11 mouse cellular contexts compared by ENCODE assay signal in genomic region chr7:34493892-34494291, GRCm38 (mm10).
DNase-seq lines count a peak whose midpoint lies in the region; ATAC-seq and TF ChIP-seq lines count a peak whose summit lies in the region.
"Had no signal": no experiment of that assay in that cellular context is flagged by ENCODE, and none has a peak within 500 bp of the region (broad histone marks: within the 10 kb centered on the region; RNA-seq: fewer than 3 reads in every experiment).

No protein-coding gene starts in this region.

- 59% methylated on average over 10 of the region's 10 CpGs for WGBS in heart, postnatal 0 days
- 68% methylated on average over 10 of the region's 10 CpGs for WGBS in limb, embryonic 14.5 days
- whole genome bisulfite sequencing in limb, embryonic 10.5 days, result 74% methylated on average over 10 of the region's 10 CpGs

- no peaks in the 10 kb centered on the region for H3K36me3 ChIP-seq in heart, postnatal 0 days (replicated peaks; ENCODE audit: control insufficient read depth, insufficient read depth, low read length)
- H3K36me3 ChIP-seq in limb, embryonic 14.5 days (ENCODE audit: control insufficient read depth, insufficient read depth, low read length), result no peaks in the 10 kb centered on the region
- H3K36me3 ChIP-seq in limb, embryonic 10.5 days, result no peaks in the 10 kb centered on the region
- H3K36me3 ChIP-seq: forebrain, embryonic 10.5 days; limb, embryonic 15.5 days had no signal

- no peak for ATAC-seq in heart, postnatal 0 days (ENCODE audit: insufficient read depth, low read depth)
- no peak for ATAC-seq in limb, embryonic 14.5 days (ENCODE audit: low FRiP score, low read depth)
- ATAC-seq in Patski, result no peak

- intact Hi-C loops in heart, postnatal 14 days (cut with DNase I), result loop anchor here (2.0 to 10.0 kb wide), 2 partner anchors 59 to 161 kb away; no protein-coding TSS in a partner anchor

- H3K9me3 ChIP-seq in heart, postnatal 0 days (replicated peaks; ENCODE audit: control insufficient read depth, low read length), result no peaks in the 10 kb centered on the region
- H3K9me3 ChIP-seq in limb, embryonic 14.5 days (ENCODE audit: control insufficient read depth, low read length), result peaks cover 3% of the 10 kb centered on the region; the same call in 1 of the 2 replicates
- H3K9me3 ChIP-seq in limb, embryonic 10.5 days (replicated peaks), result no peaks in the 10 kb centered on the region; the same call in 1 of the 2 replicates
- H3K9me3 ChIP-seq: limb, embryonic 15.5 days had no signal

- in situ Hi-C loops in Patski (cut with MboI; ENCODE audit: low pct_unique_long_range_greater_than_20kb), result no loop called here

- DNase-seq in heart, postnatal 0 days (ENCODE audit: low spot score), result peak; percentile 51
- no peak for DNase-seq in heart, postnatal 14 days
- peak; percentile 38 for DNase-seq in limb, embryonic 14.5 days (ENCODE audit: low spot score)
- DNase-seq in limb, embryonic 10.5 days (ENCODE audit: low spot score), result no peak
- DNase-seq in Patski (ENCODE audit: low read depth, low spot score), result no peak
- DNase-seq in retina, embryonic 14.5 days (ENCODE audit: low spot score), result peak; percentile 68
- DNase-seq in natural killer cell, adult 2 months (ENCODE audit: low spot score in 2 of 2), result no peak
- DNase-seq: kidney, adult 18-20 months; lung, postnatal 36 days had no signal

- no peak for TF ChIP-seq POLR2A in limb, embryonic 14.5 days (IDR thresholded peaks at IDR 0.05; ENCODE audit: borderline replicate concordance, extremely low read depth, insufficient read depth, insufficient read length)

- no peaks in the 10 kb centered on the region for H3K27me3 ChIP-seq in heart, postnatal 0 days (ENCODE audit: control insufficient read depth, insufficient read depth, low read length)
- no peaks in the 10 kb centered on the region for H3K27me3 ChIP-seq in limb, embryonic 14.5 days (ENCODE audit: control insufficient read depth, insufficient read depth, low read length)
- H3K27me3 ChIP-seq in limb, embryonic 10.5 days (ENCODE audit: low read depth, poor library complexity, severe bottlenecking), result 0 out of 2 replicates have a peak, but pooled peaks cover 5% of the 10 kb centered on the region
- no peaks in the 10 kb centered on the region for H3K27me3 ChIP-seq in Patski
- H3K27me3 ChIP-seq: limb, embryonic 15.5 days had no signal

- TF ChIP-seq CTCF in heart, postnatal 0 days (IDR thresholded peaks at IDR 0.05; ENCODE audit: low read depth), result peak; percentile 22
- peak; percentile 38 for TF ChIP-seq CTCF in Patski (IDR thresholded peaks at IDR 0.05)

- no peak overlapping the region for H3K9ac ChIP-seq in heart, postnatal 0 days (replicated peaks; ENCODE audit: low read depth, low read length)
- no peak overlapping the region for H3K9ac ChIP-seq in limb, embryonic 14.5 days (ENCODE audit: low read depth, low read length, severe bottlenecking)
- H3K9ac ChIP-seq: limb, embryonic 15.5 days had no signal

- H3K27ac ChIP-seq in heart, postnatal 0 days (ENCODE audit: low read depth), result no peak overlapping the region
- no peak overlapping the region for H3K27ac ChIP-seq in limb, embryonic 14.5 days (replicated peaks; ENCODE audit: low read depth, low read length)
- H3K27ac ChIP-seq in limb, embryonic 10.5 days, result no peak overlapping the region
- H3K27ac ChIP-seq: forebrain, embryonic 10.5 days; limb, embryonic 15.5 days had no signal

- H3K4me3 ChIP-seq in heart, postnatal 0 days (ENCODE audit: low read depth, low read length), result no peak overlapping the region
- no peak overlapping the region for H3K4me3 ChIP-seq in limb, embryonic 14.5 days (replicated peaks; ENCODE audit: low read length)
- H3K4me3 ChIP-seq in limb, embryonic 10.5 days, result no peak overlapping the region
- H3K4me3 ChIP-seq: forebrain, embryonic 10.5 days; limb, embryonic 15.5 days had no signal

- no peak overlapping the region for H3K4me2 ChIP-seq in heart, postnatal 0 days (ENCODE audit: low read depth, low read length)
- no peak overlapping the region for H3K4me2 ChIP-seq in limb, embryonic 14.5 days (replicated peaks; ENCODE audit: low read depth, low read length, severe bottlenecking)
- H3K4me2 ChIP-seq: limb, embryonic 15.5 days had no signal

- CTCF ChIA-PET in Patski (lab: Charles Lee), result no interaction called here

- POLR2A ChIA-PET in Patski (lab: Charles Lee), result no interaction called here

- no peaks in the 10 kb centered on the region for H3K4me1 ChIP-seq in heart, postnatal 0 days (ENCODE audit: control insufficient read depth, insufficient read depth)
- H3K4me1 ChIP-seq in limb, embryonic 14.5 days (ENCODE audit: control insufficient read depth, insufficient read depth, low read length), result no peaks in the 10 kb centered on the region
- no peaks in the 10 kb centered on the region for H3K4me1 ChIP-seq in limb, embryonic 10.5 days
- H3K4me1 ChIP-seq: forebrain, embryonic 10.5 days; limb, embryonic 15.5 days had no signal

- TF ChIP-seq EP300 in heart, postnatal 0 days (IDR thresholded peaks at IDR 0.05; ENCODE audit: low read depth), result no peak

Comparison
In these comparisons a context has a peak if more than half of its experiments do, and no peak if none do; other contexts are left out.
1. DNase-seq: peak in heart, postnatal 0 days (single experiment), limb, embryonic 14.5 days (single experiment) and retina, embryonic 14.5 days (single experiment); none in heart, postnatal 14 days (0 of 2), limb, embryonic 10.5 days (single experiment), Patski (single experiment) and natural killer cell, adult 2 months (0 of 2).